ENCODE assay signal across 22 mouse cellular contexts in the genomic region with DNA sequence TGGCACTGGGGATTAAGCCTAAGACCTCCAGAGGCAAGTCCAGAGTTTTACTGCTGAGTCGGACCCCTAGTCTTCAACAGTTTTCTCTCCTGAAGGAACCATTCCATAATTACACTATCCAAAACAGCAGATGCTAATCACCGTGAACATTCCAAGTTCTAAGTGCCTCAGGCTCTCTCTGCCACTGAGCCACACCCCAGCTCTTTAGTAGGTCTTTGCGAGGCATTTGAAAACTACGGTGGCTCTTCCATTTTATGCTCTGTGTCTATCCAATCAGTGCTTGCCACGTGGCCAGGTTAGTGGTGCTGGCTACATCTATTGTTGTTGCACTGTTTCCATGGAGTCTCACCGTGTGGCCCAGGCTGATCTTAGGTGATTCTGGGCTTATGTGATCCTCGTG.
DNase-seq lines count a peak whose midpoint lies in the region.
"Had no signal": no experiment of that assay in that cellular context is flagged by ENCODE, and none has a peak within 500 bp of the region (broad histone marks: within the 10 kb centered on the region; RNA-seq: fewer than 3 reads in every experiment).

No protein-coding gene starts in this region.

- peaks cover 5% of the 10 kb centered on the region; the same call in 1 of the 2 replicates for H3K4me1 ChIP-seq in heart, embryonic 10.5 days
- H3K4me1 ChIP-seq: embryonic facial prominence, embryonic 15.5 days; hindbrain, embryonic 12.5 days; hindbrain, embryonic 15.5 days had no signal

- H3K27me3 ChIP-seq in heart, embryonic 10.5 days (ENCODE audit: insufficient read depth, poor library complexity, severe bottlenecking), result no peaks in the 10 kb centered on the region
- H3K27me3 ChIP-seq: embryonic facial prominence, embryonic 15.5 days; heart, embryonic 13.5 days; hindbrain, embryonic 12.5 days; hindbrain, embryonic 15.5 days; Patski had no signal

- WGBS in heart, embryonic 10.5 days, result 72% methylated on average over 7 of the region's 7 CpGs

- no peaks in the 10 kb centered on the region for H3K9me3 ChIP-seq in heart, embryonic 10.5 days
- H3K9me3 ChIP-seq: embryonic facial prominence, embryonic 15.5 days; G1E; heart, embryonic 13.5 days; hindbrain, embryonic 12.5 days; hindbrain, embryonic 15.5 days had no signal

- no peak overlapping the region for H3K27ac ChIP-seq in heart, embryonic 10.5 days
- H3K27ac ChIP-seq: embryonic facial prominence, embryonic 15.5 days; heart, embryonic 13.5 days; hindbrain, embryonic 12.5 days; hindbrain, embryonic 15.5 days had no signal

- intact Hi-C loops in heart, postnatal 10 days (cut with DNase I), result no loop called here
- intact Hi-C loops in left cerebral cortex, postnatal 4 days (cut with DNase I), result no loop called here

- H3K36me3 ChIP-seq in heart, embryonic 10.5 days, result peaks cover 56% of the 10 kb centered on the region
- H3K36me3 ChIP-seq: G1E had no signal

- no peak overlapping the region for H3K4me3 ChIP-seq in heart, embryonic 10.5 days
- H3K4me3 ChIP-seq: embryonic facial prominence, embryonic 15.5 days; heart, embryonic 13.5 days; hindbrain, embryonic 12.5 days; hindbrain, embryonic 15.5 days had no signal

- DNase-seq in heart, embryonic 10.5 days (ENCODE audit: low spot score), result peak; percentile 54
- no peak for DNase-seq in heart, postnatal 10 days
- peak; percentile 35 for DNase-seq in R1 (ENCODE audit: low read depth, low spot score)
- DNase-seq in forelimb bud, embryonic 11.5 days (ENCODE audit: low read depth, low spot score), result peak; percentile 5
- no peak for DNase-seq in left cerebral cortex, postnatal 4 days
- DNase-seq in c-Kit-positive CD71-positive TER-119-positive erythroid progenitor cells, embryonic 14.5 days (ENCODE audit: low spot score), result no peak
- DNase-seq: adrenal gland, adult 2 months; adrenal gland, postnatal 14 days; cerebellum, adult 11-12 months; cerebellum, adult 8-10 months; cerebellum, postnatal 10 days; cerebellum, postnatal 36 days; embryo, embryonic 11 days; forebrain, postnatal 0 days; gastrocnemius, postnatal 36 days; kidney, adult 2 months had no signal

Comparison
In these comparisons a context has a peak if more than half of its experiments do, and no peak if none do; other contexts are left out.
1. DNase-seq: peak in heart, embryonic 10.5 days (single experiment), R1 (single experiment) and forelimb bud, embryonic 11.5 days (single experiment); none in heart, postnatal 10 days (0 of 2), left cerebral cortex, postnatal 4 days (single experiment) and c-Kit-positive CD71-positive TER-119-positive erythroid progenitor cells, embryonic 14.5 days (single experiment).